Mouse (Mus musculus) kidney, postnatal 0 days (tissue): ENCODE results near the gene Bod1. TPM values are rescaled to one million over a fixed set of nuclear protein-coding genes. Genes with fewer than 3 reads are reported as not detected.

Source experiments
- ATAC-seq: fragments of 200-750 bp; cut with Nextera tagmentation; replicated peaks from 2 replicates; pipeline ENCODE4 v1.8.0; 2017; ENCODE audit warnings: low read depth, moderate number of reproducible peaks, moderate TSS enrichment, moderate library complexity; ENCODE audit not compliant: low FRiP score
- DNase-seq: peaks from one replicate; pipeline ENCODE4 v3.0.0-alpha.2; 2016; ENCODE audit warnings: low spot score
- H3K27ac ChIP-seq: fragments of 300-500 bp; sonication (generic); 2 replicates; pipeline ENCODE4 v1.5.1; 2014; ENCODE audit warnings: mild to moderate bottlenecking
- H3K27me3 ChIP-seq: fragments of 300-500 bp; sonication (generic); 2 replicates; pipeline ENCODE4 v1.6.1; 2014; ENCODE audit warnings: low read length, mixed read lengths; ENCODE audit not compliant: insufficient read depth
- H3K36me3 ChIP-seq: fragments of 300-500 bp; sonication (generic); 2 replicates; pipeline ENCODE4 v1.6.1; 2014; ENCODE audit warnings: low read length, mixed read lengths; ENCODE audit not compliant: insufficient read depth
- H3K4me1 ChIP-seq: fragments of 300-500 bp; sonication (generic); replicated peaks from 2 replicates; pipeline ENCODE4 v1.6.1; 2014; ENCODE audit warnings: antibody characterized with exemption, low read length, mixed read lengths; ENCODE audit not compliant: insufficient read depth
- H3K4me2 ChIP-seq: fragments of 300-500 bp; sonication (generic); 2 replicates; pipeline ENCODE4 v1.6.1; 2014; ENCODE audit warnings: mild to moderate bottlenecking, low read length, moderate library complexity, mixed read lengths
- H3K4me3 ChIP-seq: fragments of 300-500 bp; sonication (generic); replicated peaks from 2 replicates; pipeline ENCODE4 v1.5.1; 2014; ENCODE audit warnings: low read depth, low read length
- H3K9ac ChIP-seq: fragments of 300-500 bp; sonication (generic); 2 replicates; pipeline ENCODE4 v1.6.1; 2014; ENCODE audit warnings: low read depth, low read length
- H3K9me3 ChIP-seq: fragments of 300-500 bp; sonication (generic); replicated peaks from 2 replicates; pipeline ENCODE4 v1.6.1; 2016; ENCODE audit warnings: low read length, inconsistent platforms, mixed read lengths
- CTCF ChIP-seq: IDR thresholded peaks from 2 replicates; pipeline ENCODE4 v1.5.1; 2016; ENCODE audit warnings: antibody characterized with exemption, low read depth, mild to moderate bottlenecking, moderate library complexity
- WGBS: fragments of 180-500 bp; shearing (Covaris S2); extraction: QIAGEN DNeasy Blood & Tissue Kit; methylation state at CpG from one replicate; pipeline ENCODE4 v1.1.7; 2014; 5-methylcytosine and 5-hydroxymethylcytosine counted together
- polyA plus RNA-seq: library from polyadenylated mRNA; unstranded; fragments of >200 nt; fragmentation: Nextera tagmentation; extraction: Ambion mirVana; gene quantifications from 2 replicates; pipeline ENCODE4 v1.2.1, GENCODE M21; 2015

Gene Bod1
- polyA plus RNA-seq, 1 experiment from 2014 or later = 102 TPM

- Histone ChIP-seq H3K9me3 (no peaks in the 10 kb centered on the region), H3K27ac (peak overlapping the region; percentile 42), H3K4me2 (no peak overlapping the region), H3K9ac (no peak overlapping the region), H3K36me3 (no peaks in the 10 kb centered on the region), H3K4me1 (peaks cover 5% of the 10 kb centered on the region; the same call in 1 of the 2 replicates), H3K4me3 (no peak overlapping the region), H3K27me3 (no peaks in the 10 kb centered on the region)
- TF ChIP-seq CTCF = no peak
- peak; percentile 79 for ATAC-seq
- DNase-seq = no peak
- 57% methylated on average over 9 of the region's 9 CpGs for WGBS
Observed at GRCm38 (mm10) chr11:31684913-31685567, 13.4 kb upstream of the Bod1 start.

- Histone ChIP-seq H3K4me3 (no peak overlapping the region), H3K9me3 (no peaks in the 10 kb centered on the region), H3K4me1 (peaks cover 5% of the 10 kb centered on the region; the same call in 1 of the 2 replicates), H3K4me2 (no peak overlapping the region), H3K27me3 (no peaks in the 10 kb centered on the region), H3K9ac (no peak overlapping the region), H3K36me3 (no peaks in the 10 kb centered on the region), H3K27ac (no peak overlapping the region)
- 85% methylated on average over 2 of the region's 2 CpGs for WGBS
- no peak for ATAC-seq
- no peak for TF ChIP-seq CTCF
- no peak for DNase-seq
Observed at GRCm38 (mm10) chr11:31684126-31684525, 12.4 kb upstream of the Bod1 start.

- ATAC-seq (no peak), DNase-seq (no peak)
- Histone ChIP-seq H3K9ac (no peak overlapping the region), H3K4me1 (0 out of 2 replicates have a peak, but pooled peaks cover 3% of the 10 kb centered on the region), H3K4me2 (no peak overlapping the region), H3K9me3 (no peaks in the 10 kb centered on the region), H3K36me3 (no peaks in the 10 kb centered on the region), H3K4me3 (no peak overlapping the region), H3K27me3 (no peaks in the 10 kb centered on the region), H3K27ac (no peak overlapping the region)
- WGBS = 62% methylated on average over 16 of the region's 16 CpGs
- no peak for TF ChIP-seq CTCF
Observed at GRCm38 (mm10) chr11:31679840-31680381, 8.2 kb upstream of the Bod1 start.

GRCm38 (mm10) chr11:31677309-31677708 is 5.6 kb upstream of the Bod1 start:
- H3K4me2 ChIP-seq = no peak overlapping the region
- no peaks in the 10 kb centered on the region for H3K4me1 ChIP-seq
- H3K9ac ChIP-seq = no peak overlapping the region
- DNase-seq (no peak), ATAC-seq (no peak)
- no peaks in the 10 kb centered on the region for H3K9me3 ChIP-seq
- TF ChIP-seq CTCF = no peak
- no peaks in the 10 kb centered on the region for H3K36me3 ChIP-seq
- H3K4me3 ChIP-seq = no peak overlapping the region
- WGBS = 92% methylated on average over 5 of the region's 5 CpGs
- no peak overlapping the region for H3K27ac ChIP-seq
- H3K27me3 ChIP-seq = no peaks in the 10 kb centered on the region

GRCm38 (mm10) chr11:31676661-31677252 is 5.1 kb upstream of the Bod1 start:
- DNase-seq (no peak), ATAC-seq (no peak)
- TF ChIP-seq CTCF = no peak
- no peak overlapping the region for H3K27ac ChIP-seq
- no peaks in the 10 kb centered on the region for H3K4me1 ChIP-seq
- no peak overlapping the region for H3K4me2 ChIP-seq
- no peaks in the 10 kb centered on the region for H3K9me3 ChIP-seq
- no peak overlapping the region for H3K4me3 ChIP-seq
- H3K27me3 ChIP-seq = no peaks in the 10 kb centered on the region
- no peaks in the 10 kb centered on the region for H3K36me3 ChIP-seq
- no peak overlapping the region for H3K9ac ChIP-seq
- 84% methylated on average over 3 of the region's 3 CpGs for WGBS

GRCm38 (mm10) chr11:31675430-31675829 is 3.7 kb upstream of the Bod1 start:
- WGBS = 47% methylated on average over 2 of the region's 2 CpGs
- Histone ChIP-seq H3K4me2 (no peak overlapping the region), H3K4me3 (no peak overlapping the region), H3K9me3 (no peaks in the 10 kb centered on the region), H3K27me3 (no peaks in the 10 kb centered on the region), H3K36me3 (no peaks in the 10 kb centered on the region), H3K9ac (no peak overlapping the region), H3K27ac (no peak overlapping the region), H3K4me1 (peaks cover 4% of the 10 kb centered on the region)
- no peak for ATAC-seq
- peak; percentile 88 for DNase-seq
- peak; percentile 89 for TF ChIP-seq CTCF
